Mouse (Mus musculus): ENCODE data around the gene Sdk1. TPM values are rescaled to one million over a fixed set of nuclear protein-coding genes. Genes with fewer than 3 reads are reported as not detected.

Sdk1 gene
- total RNA-seq, 2 experiments from 2014 or later = not detected

DNA sequence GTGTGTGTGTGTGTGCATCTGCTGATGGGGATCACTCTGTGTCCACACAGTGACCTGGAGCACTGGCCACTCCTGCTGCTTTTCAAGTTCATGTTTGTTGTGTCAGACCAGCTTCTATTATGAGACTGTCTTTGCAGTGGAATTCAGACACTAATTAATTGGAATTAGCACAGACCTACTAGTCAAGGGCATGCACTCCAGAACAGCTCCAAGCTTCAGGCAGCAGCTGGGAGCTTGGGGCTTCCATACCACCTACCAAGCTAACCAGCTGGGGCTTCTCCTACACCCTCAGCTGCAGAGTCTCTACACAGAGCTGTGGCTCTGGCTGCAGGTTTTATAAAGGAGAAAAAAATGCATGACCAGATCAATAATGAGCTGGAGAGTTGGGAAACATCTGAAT, 729.8 kb downstream of the Sdk1 start:
- no peak for ATAC-seq (replicated peaks; ENCODE audit: poor library complexity, severe bottlenecking)

DNA sequence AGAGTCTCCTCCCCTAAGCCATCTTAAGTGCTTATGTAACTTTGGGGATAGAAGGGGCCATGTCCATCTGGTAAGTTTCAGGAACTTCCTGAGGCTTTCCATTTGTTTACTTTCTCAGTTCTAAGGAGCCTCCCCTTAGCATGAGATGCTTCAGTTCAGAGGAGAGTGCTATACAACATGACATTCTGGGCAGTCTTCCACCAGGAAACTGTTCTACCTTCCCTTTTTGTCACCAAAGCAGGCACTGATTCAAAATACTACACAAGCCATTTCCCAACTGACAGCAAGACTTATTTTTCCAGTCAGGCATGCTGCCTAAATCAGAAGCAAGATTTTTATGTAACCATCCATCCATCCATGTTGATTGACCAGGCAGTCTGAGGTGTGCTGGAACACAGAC, 738.2 kb downstream of the Sdk1 start:
- no peak for ATAC-seq (replicated peaks; ENCODE audit: poor library complexity, severe bottlenecking)

DNA sequence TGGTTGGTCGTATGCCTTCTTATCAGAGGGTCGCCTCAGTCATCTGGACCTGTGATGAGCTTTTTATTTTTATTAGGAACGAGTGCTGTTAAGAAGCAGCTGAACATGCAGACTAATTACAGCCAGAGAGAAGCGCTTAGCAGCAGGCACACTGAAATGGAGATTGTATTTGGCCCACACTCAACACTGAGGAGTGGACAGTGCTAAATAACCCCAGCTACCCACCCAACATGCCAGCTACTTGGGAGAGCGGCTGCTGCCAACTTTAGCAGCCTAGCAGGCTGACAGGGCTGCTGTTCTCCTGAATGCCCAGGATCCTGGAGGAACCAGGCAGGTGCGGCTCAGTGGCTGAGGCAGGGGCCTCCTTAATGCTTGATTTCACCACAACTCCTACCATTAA, 739.5 kb downstream of the Sdk1 start:
- ATAC-seq (replicated peaks; ENCODE audit: poor library complexity, severe bottlenecking) = no peak

DNA sequence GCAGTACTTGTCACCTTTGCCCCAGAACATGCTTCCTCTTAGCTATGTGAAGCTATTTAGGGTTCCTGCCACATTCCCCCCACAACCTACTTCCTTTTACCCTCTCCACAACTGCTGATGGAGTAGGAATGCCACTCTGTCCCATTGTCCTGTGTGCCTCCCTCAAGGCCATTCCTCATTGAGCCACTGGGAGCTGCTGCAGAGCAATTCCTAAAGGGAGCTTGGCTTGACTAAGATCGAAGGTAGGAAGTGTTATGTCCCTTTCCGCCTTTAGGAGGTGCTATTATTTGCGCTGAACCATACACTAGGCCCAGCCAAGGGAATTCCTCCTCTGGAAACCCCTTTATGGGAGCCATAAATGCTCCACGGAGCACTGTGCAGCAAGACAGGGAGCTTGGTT, 743.0 kb downstream of the Sdk1 start:
- no peak for ATAC-seq (replicated peaks; ENCODE audit: poor library complexity, severe bottlenecking)

DNA sequence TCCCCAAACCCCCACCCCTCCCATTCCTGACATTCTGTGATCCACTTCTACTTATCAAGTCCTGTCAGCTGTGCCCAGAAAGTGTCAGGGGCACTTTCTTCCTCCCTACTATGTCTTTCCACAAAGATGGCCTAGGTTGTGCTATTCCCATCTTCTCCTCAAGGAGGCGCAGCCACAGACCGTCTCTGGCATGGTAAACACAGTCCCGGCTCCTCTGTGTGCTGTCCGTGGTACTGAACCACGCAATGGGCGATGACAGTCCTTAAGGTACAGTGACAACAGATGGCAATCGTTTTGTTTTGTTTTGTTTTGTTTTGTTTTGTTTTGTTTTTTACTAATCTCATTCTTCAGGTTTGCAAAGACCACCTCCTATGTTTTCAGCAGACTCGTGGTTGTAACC, 743.7 kb downstream of the Sdk1 start:
- peak; percentile 98 for ATAC-seq (replicated peaks; ENCODE audit: poor library complexity, severe bottlenecking)

DNA sequence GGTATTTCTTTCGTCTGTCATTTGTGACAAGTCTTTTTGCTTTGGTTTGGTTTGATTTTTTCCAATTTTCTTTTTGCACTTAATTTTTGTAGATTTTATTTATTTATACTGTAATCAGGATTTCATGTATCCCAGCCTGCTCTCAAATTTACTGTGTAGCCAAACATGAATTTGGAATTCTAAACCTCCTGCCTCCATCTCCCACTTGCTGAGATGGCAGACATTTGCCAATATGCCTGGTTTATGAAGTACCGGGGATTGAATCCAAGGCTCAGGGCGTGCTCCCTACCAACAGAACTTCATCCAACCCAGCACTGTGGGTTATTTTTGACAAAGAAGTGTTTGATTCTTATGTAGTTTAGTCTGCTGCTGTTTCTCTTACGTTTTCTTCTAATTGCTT, 744.3 kb downstream of the Sdk1 start:
- no peak for ATAC-seq (replicated peaks; ENCODE audit: poor library complexity, severe bottlenecking)

DNA sequence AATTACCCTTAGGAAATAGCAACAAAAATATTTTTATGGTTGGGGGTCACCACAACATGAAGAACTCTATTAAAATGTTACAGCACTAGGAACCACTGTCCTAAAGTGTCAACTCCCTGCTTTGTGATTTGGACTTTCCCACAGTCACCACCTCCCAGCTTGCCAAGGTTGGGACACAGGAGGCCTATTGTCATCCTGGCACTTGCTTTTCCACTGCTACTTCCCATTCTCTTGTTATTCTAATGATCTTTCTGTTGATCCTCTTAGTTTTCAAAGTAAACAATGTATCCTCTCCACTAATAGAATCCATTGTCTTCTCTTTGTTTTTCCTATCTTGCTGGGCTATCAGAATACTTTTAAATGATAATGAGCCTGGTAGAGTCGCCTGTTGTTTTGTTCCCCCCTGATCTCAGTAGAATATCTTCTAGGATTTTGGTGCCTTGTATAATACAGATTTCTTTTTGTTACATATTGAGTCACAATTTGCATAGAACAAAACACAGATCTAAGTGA, 746.1 kb downstream of the Sdk1 start:
- ATAC-seq (replicated peaks; ENCODE audit: poor library complexity, severe bottlenecking) = no peak

DNA sequence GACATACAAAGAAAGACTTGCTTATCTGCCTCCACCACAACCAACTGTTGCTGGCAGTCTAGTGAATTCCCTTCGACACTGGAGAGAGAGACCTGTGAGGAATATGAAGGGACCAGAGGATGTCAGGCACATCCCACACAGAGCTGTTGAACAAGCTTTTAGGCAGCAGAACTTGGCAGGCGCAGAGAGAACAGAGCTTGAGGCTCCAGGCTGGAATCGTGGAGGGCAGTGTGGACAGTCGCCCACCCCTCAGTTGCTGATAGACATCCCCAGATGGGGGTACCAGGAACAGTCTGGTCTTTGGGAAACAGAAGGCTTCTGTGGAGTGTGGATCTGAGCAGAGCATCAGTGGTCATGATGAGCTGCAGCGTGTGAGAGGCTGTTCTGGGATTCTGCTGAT, 747.4 kb downstream of the Sdk1 start:
- no peak for ATAC-seq (replicated peaks; ENCODE audit: poor library complexity, severe bottlenecking)

DNA sequence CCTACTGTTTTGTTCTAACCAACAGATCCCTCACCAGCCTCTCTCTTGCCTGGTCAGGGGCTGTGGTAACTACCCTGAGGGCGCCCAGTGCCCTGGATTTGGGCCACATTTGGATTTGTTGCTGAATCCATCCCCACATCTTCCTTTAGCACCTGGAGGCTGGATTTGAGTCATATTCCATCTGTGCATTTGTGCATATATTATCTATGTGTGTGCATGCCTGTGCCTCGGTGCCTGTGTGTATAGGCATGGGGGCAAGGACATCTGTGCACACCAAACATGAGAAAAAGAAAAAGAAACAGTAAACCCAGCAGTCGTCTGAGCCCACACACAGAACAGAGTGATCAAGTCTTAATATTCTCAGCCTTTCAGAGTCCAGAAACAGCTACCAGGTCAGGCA, 752.9 kb downstream of the Sdk1 start:
- no peak for ATAC-seq (replicated peaks; ENCODE audit: poor library complexity, severe bottlenecking)

DNA sequence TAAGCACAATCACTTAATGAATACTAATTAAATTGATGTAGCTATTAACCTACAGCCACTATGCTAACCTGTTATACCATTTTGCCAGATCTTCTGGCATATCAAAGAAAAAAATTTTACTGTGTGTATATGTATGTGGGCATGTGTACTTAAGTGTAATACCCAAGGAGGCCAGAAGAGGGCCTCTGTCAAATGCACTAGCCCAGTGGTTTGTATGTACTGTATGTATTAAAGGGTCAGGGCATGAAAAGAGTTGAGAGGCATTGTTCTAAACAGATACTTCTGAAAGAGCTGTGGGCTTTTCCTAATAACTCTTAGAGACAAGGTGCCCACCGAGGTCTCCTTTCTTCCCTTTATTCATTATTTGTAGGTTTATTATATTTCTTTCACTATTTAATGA, 759.0 kb downstream of the Sdk1 start:
- no peak for ATAC-seq (replicated peaks; ENCODE audit: poor library complexity, severe bottlenecking)

DNA sequence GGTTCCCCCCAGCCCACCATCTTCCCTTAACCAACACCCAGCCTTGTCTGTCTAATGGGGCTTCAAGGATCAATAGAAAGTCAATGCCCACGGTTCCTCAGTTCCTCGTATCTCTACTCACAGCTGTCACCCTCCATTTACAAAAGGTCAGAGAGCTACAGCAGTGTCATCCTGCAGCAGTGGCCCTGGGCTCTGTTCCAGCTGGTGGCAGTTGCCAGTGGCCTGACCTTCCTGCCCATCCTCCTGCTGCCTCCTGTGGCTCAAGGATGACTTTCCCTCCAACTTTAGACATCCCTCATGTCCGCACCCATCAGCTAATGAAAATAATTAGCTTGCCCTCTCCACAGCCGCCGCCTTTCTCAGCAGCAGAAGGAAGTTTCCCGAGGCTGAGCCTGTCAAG, 759.8 kb downstream of the Sdk1 start:
- ATAC-seq (replicated peaks; ENCODE audit: poor library complexity, severe bottlenecking) = no peak

DNA sequence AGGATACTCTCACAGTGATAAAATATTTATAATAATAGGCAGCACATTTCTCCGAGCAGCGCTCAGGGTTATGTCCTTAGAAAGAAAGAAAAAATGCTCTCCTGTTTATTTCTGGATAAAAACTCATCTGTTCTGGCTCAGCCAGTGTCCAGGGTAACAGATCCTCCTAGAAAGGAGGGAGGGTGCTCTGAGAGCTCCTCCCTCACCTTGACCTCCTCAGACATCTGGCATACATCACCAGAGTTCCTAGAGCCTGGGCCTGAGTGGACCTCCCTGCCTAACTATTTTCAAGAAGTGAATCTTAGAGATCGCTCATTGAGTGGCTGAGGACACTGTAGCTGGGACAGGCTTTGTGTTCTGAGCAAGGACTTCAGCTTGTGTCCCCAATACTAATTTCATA, 760.7 kb downstream of the Sdk1 start:
- no peak for ATAC-seq (replicated peaks; ENCODE audit: poor library complexity, severe bottlenecking)

DNA sequence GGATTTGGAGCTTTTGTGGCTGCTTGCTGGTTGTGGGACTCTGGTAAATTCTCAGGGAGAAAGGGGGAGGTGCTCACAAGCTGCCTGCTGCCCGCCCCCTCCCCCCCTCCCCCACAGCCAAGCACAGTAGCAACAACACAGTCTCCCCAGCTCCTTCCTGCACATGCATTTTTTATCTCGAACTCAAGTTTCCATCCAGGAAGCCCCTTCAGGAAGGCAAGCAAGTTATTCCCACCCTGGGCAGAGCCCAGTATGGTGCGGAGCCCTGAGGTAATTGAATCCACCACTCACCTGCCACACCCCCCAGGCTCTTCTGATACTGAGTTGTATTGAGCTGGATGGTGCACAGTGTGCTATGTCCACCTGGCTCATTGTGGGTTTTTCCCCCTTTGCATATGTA, 768.9 kb downstream of the Sdk1 start:
- ATAC-seq (replicated peaks; ENCODE audit: poor library complexity, severe bottlenecking) = no peak

DNA sequence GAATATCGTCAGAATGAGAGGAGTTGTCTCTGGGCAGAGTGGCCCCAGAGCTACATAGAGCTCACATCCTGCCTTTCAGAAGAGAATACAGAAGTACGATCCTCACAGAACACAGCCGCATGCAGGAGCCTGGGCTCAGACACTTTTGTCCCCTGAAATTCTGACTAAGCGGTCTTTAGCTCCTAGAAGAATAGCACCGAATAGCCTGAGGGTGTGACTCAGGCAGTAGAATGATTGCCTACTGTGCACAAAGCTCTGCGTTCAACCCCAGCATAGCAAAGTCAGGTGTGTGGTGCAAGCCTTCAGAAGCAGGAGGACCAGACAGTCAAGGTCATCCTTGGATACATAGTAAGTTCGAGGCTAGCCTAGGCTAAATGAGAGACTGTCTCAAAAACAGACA, 775.7 kb downstream of the Sdk1 start:
- no peak for ATAC-seq (replicated peaks; ENCODE audit: poor library complexity, severe bottlenecking)

DNA sequence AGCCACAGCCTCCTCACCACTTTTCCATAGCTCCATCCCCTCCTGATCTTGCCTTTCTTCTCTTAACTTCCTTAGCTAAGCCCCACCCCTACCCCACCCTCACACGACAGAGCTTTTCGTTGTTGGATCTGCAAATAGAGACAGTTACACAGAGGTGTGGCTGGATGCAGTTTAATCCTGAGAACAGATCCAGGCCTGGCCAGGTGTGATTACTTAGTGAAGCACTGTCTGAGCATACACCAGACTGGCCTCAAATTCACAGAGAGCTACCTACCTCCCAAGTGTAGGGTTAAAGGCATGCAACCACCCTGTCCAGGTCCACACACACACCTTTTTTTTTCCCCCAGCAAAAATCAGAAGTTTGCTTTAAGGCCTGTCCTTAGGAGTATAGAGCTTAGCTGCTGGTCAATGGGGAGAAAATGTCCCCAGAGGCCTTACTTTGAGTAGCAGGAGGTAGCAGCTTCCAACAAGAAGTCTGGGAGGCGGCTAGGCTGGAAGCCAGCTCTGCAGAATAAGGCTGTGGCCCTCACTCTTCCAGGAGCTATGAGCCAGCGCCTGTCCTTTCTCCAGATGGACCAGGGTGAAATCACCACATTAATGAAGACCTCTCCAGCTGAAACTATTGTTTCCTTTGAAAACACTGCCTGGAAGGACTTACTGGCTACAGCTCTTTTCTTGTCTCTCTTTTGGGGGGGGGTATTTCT, 781.7 kb downstream of the Sdk1 start:
- no peak for ATAC-seq (replicated peaks; ENCODE audit: poor library complexity, severe bottlenecking)

DNA sequence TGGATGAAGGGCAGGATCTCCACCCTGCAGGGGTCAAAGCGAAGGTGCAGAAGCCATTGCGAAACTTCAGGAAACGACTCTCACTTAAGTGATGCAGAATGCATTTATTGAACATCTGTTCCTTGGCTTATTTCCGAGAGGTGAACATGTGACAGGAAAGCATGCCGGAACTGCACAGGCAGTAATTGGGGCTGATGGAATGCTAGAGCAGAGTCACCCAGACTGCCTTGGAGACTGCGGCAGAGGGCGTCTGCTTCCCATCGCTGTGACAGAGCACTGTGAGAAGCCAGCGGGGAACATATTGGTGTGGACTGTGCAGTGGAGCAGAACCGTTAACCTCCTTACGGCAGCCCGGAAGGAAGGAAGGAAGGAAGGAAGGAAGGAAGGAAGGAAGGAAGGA, 783.2 kb downstream of the Sdk1 start:
- ATAC-seq (replicated peaks; ENCODE audit: poor library complexity, severe bottlenecking) = no peak

DNA sequence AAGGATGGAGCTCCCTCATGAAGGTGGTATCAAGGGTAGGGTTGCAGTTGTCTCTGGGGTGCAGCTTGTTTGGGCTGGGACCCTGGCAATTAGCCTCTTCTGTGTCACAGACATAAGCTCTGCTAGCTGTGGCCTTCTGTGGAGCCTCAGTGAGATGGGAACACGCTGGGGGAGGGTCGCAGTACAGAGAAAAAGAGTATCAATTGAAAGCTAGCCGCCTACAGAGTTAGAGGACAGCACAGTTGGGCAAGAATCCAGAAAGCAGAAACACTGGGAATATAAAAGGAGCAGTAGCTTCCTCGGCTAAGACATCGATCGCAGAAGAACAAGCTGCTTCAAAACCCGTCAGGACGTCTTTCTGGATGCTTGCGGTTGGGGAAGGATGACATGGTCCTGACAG, 795.2 kb downstream of the Sdk1 start:
- ATAC-seq (replicated peaks; ENCODE audit: poor library complexity, severe bottlenecking) = no peak

DNA sequence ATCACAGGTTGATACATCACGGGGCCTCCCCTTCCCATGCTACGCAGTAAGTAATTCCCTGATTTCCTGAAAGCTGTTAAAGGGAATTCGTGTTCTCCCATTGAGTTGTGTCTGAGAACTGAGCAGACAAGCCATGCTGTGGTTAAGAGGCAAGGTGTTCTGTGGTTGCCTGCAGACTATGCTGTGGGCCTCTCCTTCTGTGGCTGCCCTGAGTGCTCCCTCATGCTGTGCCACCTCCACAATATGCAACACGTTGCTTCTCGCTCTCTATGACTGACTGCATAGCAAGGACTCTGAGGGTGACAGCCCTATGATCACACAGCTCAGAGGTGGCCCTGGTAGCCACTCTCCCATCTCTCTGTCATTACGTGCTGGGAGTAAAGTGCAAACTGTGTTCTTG, 797.9 kb downstream of the Sdk1 start:
- ATAC-seq (replicated peaks; ENCODE audit: poor library complexity, severe bottlenecking) = no peak

DNA sequence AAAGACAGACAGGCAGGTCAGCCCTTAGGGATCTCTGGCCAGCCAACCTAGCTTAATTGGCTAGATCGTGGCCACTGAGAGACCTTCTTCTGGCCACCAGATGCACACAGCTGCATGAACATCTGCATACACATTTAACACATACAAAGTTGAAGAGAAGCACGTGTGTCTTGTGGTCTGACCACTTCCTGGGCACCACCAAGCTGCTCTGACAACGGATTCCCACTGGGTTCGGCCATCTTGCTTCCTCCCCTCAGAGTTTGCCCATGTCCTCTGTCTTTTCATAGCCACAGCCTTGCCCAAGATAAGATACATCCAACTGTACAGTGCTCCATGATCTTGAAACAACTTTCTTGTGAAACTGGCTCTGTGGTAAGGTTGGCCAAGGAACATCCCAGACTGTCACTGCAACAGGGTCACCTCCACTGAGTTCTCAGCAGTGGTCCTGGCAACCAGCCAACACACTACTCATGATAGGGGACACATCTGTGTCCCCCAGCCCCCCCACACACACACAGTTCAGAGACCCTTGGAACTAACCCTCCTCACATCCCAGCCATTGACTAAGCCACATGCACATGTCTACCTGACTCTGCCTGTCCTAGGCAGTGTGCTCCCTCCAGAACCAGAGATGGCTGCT, 798.7 kb downstream of the Sdk1 start:
- peak; percentile 82 for ATAC-seq (replicated peaks; ENCODE audit: poor library complexity, severe bottlenecking)

DNA sequence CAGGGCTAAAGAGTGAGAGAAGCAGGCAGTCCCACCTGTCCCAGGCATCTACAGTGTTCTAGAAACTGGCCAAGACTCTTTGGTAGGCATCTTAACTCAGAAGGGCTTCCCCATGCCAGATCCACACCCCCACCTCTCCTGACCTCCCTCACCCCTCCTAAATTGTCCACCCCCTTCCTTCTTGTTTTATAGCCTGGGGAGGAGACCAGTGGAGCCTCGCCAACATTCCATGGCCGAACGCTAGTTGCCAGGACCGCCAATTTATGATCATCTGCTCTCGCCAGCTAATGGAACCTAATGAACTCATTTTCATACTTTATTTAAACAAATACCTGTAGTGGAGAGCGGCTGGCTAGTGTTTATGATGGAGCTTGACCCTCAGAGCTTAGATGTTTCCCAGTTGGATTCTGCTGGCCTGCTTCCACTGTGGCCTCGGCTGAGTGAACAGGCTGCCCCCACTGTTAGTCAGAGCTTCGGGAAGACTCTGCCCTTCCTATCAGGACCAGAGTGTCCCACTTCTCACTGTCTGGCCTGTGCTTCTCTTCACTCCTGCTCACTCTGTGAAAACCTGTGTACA, 800.0 kb downstream of the Sdk1 start:
- no peak for ATAC-seq (replicated peaks; ENCODE audit: poor library complexity, severe bottlenecking)

DNA sequence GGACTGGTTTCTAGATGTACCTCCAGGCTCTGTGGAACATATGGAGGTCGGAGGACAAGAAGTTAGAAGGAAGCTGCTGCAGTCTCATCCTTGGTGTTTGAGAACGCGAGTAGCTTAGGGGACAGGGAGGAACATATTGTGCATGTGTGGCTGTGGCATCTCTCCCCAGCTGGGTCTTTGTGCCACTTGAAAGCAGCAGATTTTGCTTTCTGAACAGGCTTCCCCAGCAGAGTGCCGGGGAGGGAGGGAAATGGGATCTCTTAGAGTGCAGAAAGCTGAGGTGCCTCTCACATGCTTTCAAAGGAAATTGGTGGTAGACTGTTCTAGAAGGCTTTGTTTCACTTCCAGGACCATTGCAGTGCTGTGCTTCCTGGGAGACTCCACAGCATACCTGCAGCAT, 820.5 kb downstream of the Sdk1 start:
- ATAC-seq (replicated peaks; ENCODE audit: poor library complexity, severe bottlenecking) = no peak

DNA sequence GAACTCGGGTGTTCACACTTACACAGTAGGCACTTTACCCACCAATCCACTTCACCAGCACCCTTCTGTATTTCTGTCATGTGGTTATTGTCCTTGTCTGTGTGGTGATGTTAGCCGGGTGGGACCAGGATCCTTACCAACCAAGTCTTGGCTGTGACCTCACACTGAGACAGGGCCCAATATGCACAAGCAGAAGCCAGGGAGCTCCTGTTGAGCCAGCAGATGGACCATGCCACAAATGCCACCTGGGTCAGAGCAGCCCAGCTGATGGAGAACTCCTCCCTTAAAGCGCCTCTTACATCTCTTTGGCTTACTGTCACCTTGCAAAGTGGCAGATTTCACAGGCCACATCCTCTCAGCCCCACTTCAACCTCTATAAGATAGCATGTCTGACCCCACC, 830.0 kb downstream of the Sdk1 start:
- ATAC-seq (replicated peaks; ENCODE audit: poor library complexity, severe bottlenecking) = no peak

Measured in granulocyte monocyte progenitor cell, adult 5-6 weeks (primary cell).